Mouse (Mus musculus): ENCODE data around the gene Zfand3. TPM values are rescaled to one million over a fixed set of nuclear protein-coding genes. Genes with fewer than 3 reads are reported as not detected.

The Zfand3 gene
- polyA plus RNA-seq, 1 experiment from 2014 or later, result 49.1 TPM

GRCm38 (mm10) chr17:30241720-30242322, 237.3 kb downstream of the Zfand3 start:
- no peak for ATAC-seq (ENCODE audit: low FRiP score, low TSS enrichment)
- H3K4me1 ChIP-seq (ENCODE audit: control insufficient read depth, insufficient read depth, low read length), result peaks cover 25% of the 10 kb centered on the region; the same call in 1 of the 2 replicates
- H3K9ac ChIP-seq (ENCODE audit: low read depth, low read length), result no peak overlapping the region
- no peaks in the 10 kb centered on the region for H3K27me3 ChIP-seq (ENCODE audit: control insufficient read depth, insufficient read depth, low read length)
- H3K36me3 ChIP-seq (ENCODE audit: control insufficient read depth, insufficient read depth, low read length), result no peaks in the 10 kb centered on the region
- H3K9me3 ChIP-seq (ENCODE audit: control insufficient read depth, low read length), result no peaks in the 10 kb centered on the region
- H3K4me2 ChIP-seq (replicated peaks; ENCODE audit: low read depth, low read length), result no peak overlapping the region
- no peak overlapping the region for H3K4me3 ChIP-seq (ENCODE audit: low read length)
- H3K27ac ChIP-seq (ENCODE audit: low read depth, low read length), result no peak overlapping the region
- WGBS, result 68% methylated on average over 17 of the region's 17 CpGs

- Histone ChIP-seq H3K9me3 (ENCODE audit: control insufficient read depth, low read length) (no peaks in the 10 kb centered on the region), H3K4me2 (replicated peaks; ENCODE audit: low read depth, low read length) (no peak overlapping the region), H3K4me3 (ENCODE audit: low read length) (no peak overlapping the region), H3K4me1 (ENCODE audit: control insufficient read depth, insufficient read depth, low read length) (peaks cover 25% of the 10 kb centered on the region; the same call in 1 of the 2 replicates), H3K9ac (ENCODE audit: low read depth, low read length) (no peak overlapping the region), H3K36me3 (ENCODE audit: control insufficient read depth, insufficient read depth, low read length) (no peaks in the 10 kb centered on the region), H3K27ac (ENCODE audit: low read depth, low read length) (no peak overlapping the region), H3K27me3 (ENCODE audit: control insufficient read depth, insufficient read depth, low read length) (no peaks in the 10 kb centered on the region)
- 84% methylated on average over 4 of the region's 4 CpGs for WGBS
- no peak for ATAC-seq (ENCODE audit: low FRiP score, low TSS enrichment)
Measured at GRCm38 (mm10) chr17:30242647-30243046, 238.1 kb downstream of the Zfand3 start.

DNA sequence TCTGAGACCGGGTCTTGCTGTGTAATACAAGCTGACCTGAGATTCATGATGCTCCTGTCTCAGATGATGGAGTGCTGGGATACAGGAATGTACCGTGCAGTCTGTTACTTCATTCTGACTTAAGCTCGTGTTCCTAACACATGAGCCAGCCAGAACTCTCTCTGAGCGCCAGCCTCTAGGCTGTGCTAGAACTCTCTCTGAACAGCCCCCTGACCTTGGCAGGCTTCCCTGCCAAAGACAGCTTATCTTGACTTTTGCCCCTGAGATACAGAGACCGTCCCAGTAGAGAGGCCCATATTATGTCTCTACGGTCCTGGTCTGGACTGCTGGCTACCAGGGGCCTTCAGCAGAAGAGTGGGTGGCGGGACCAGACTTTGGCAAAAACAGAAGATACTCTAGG, 239.0 kb downstream of the Zfand3 start:
- H3K4me1 ChIP-seq (ENCODE audit: control insufficient read depth, insufficient read depth, low read length), result peaks cover 25% of the 10 kb centered on the region; the same call in 1 of the 2 replicates
- H3K9me3 ChIP-seq (ENCODE audit: control insufficient read depth, low read length), result no peaks in the 10 kb centered on the region
- no peak overlapping the region for H3K4me3 ChIP-seq (ENCODE audit: low read length)
- no peaks in the 10 kb centered on the region for H3K27me3 ChIP-seq (ENCODE audit: control insufficient read depth, insufficient read depth, low read length)
- no peak overlapping the region for H3K9ac ChIP-seq (ENCODE audit: low read depth, low read length)
- ATAC-seq (ENCODE audit: low FRiP score, low TSS enrichment), result no peak
- 55% methylated on average over 7 of the region's 7 CpGs for WGBS
- H3K36me3 ChIP-seq (ENCODE audit: control insufficient read depth, insufficient read depth, low read length), result no peaks in the 10 kb centered on the region
- H3K4me2 ChIP-seq (replicated peaks; ENCODE audit: low read depth, low read length), result no peak overlapping the region
- H3K27ac ChIP-seq (ENCODE audit: low read depth, low read length), result no peak overlapping the region

DNA sequence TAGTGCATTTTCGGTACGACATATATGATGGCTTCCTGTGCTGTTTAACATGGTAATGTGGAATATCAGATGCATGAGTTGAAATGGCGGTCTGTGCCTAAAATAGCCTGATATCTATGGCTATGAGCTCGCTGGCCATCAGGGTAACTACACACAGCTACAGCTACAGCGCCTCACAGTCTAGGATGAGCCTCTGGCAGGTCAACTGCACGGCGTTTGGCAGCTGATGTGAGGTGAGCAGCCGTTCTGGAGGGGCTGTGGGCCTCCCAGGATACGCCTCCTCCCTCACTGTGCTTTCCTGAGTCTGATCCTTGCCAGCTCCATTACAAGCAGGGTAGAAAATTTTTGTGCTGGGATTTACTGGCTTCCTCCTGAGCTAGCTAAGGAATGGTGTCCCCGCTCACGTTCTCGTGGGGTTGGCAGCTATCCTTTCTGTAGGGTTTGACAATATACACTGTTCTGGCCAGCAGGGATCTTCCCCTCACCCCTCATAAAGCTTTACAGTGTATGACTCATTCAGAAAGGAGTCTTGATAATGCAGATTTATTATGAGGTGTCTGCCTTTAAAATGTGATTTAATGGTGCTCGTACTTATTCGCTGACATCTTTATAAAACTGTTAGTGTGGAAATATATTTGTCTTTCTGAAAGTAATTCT, 240.2 kb downstream of the Zfand3 start:
- Histone ChIP-seq H3K36me3 (ENCODE audit: control insufficient read depth, insufficient read depth, low read length) (no peaks in the 10 kb centered on the region), H3K4me1 (ENCODE audit: control insufficient read depth, insufficient read depth, low read length) (peaks cover 25% of the 10 kb centered on the region; the same call in 1 of the 2 replicates), H3K27ac (ENCODE audit: low read depth, low read length) (no peak overlapping the region), H3K4me2 (replicated peaks; ENCODE audit: low read depth, low read length) (no peak overlapping the region), H3K9ac (ENCODE audit: low read depth, low read length) (no peak overlapping the region), H3K4me3 (ENCODE audit: low read length) (no peak overlapping the region), H3K9me3 (ENCODE audit: control insufficient read depth, low read length) (no peaks in the 10 kb centered on the region), H3K27me3 (ENCODE audit: control insufficient read depth, insufficient read depth, low read length) (no peaks in the 10 kb centered on the region)
- no peak for ATAC-seq (ENCODE audit: low FRiP score, low TSS enrichment)
- WGBS, result 47% methylated on average over 14 of the region's 14 CpGs

- Histone ChIP-seq H3K4me1 (ENCODE audit: control insufficient read depth, insufficient read depth, low read length) (peaks cover 27% of the 10 kb centered on the region; the same call in 1 of the 2 replicates), H3K4me2 (replicated peaks; ENCODE audit: low read depth, low read length) (no peak overlapping the region)
Measured at GRCm38 (mm10) chr17:30245308-30245706, 240.8 kb downstream of the Zfand3 start.

DNA sequence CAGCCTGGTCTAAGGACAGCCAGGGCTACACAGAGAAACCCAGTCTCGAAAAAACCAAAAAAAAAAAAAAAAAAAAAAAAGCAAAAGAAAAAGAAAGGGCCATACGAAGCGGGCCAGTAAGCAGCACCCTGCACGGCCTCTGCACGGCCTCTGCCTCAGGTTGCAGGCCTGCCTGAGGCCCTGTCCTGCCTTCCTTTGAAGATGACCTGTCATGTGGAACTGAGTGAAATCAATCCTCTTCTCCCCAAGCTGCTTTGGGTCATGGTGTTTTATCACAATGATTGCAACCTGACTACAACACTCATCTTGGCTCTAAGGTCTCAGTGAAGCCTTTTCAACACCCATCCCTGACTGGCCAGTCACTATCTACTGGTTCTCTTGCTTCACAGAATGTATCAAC, 248.5 kb downstream of the Zfand3 start:
- peak; percentile 88 for ATAC-seq (ENCODE audit: low FRiP score, low TSS enrichment)
- no peaks in the 10 kb centered on the region for H3K27me3 ChIP-seq (ENCODE audit: control insufficient read depth, insufficient read depth, low read length)
- no peaks in the 10 kb centered on the region for H3K9me3 ChIP-seq (ENCODE audit: control insufficient read depth, low read length)
- H3K36me3 ChIP-seq (ENCODE audit: control insufficient read depth, insufficient read depth, low read length), result no peaks in the 10 kb centered on the region
- no peak overlapping the region for H3K4me3 ChIP-seq (ENCODE audit: low read length)
- H3K4me1 ChIP-seq (ENCODE audit: control insufficient read depth, insufficient read depth, low read length), result peaks cover 23% of the 10 kb centered on the region
- no peak overlapping the region for H3K9ac ChIP-seq (ENCODE audit: low read depth, low read length)
- WGBS, result 35% methylated on average over 5 of the region's 5 CpGs
- H3K4me2 ChIP-seq (replicated peaks; ENCODE audit: low read depth, low read length), result no peak overlapping the region
- H3K27ac ChIP-seq (ENCODE audit: low read depth, low read length), result no peak overlapping the region

More at GRCm38 (mm10) chr17:30245308-30245706, 240.8 kb downstream of the Zfand3 start:
- 22% methylated on average over 10 of the region's 10 CpGs for WGBS
- Histone ChIP-seq H3K36me3 (ENCODE audit: control insufficient read depth, insufficient read depth, low read length) (no peaks in the 10 kb centered on the region), H3K27ac (ENCODE audit: low read depth, low read length) (no peak overlapping the region), H3K9me3 (ENCODE audit: control insufficient read depth, low read length) (no peaks in the 10 kb centered on the region), H3K27me3 (ENCODE audit: control insufficient read depth, insufficient read depth, low read length) (no peaks in the 10 kb centered on the region), H3K9ac (ENCODE audit: low read depth, low read length) (no peak overlapping the region), H3K4me3 (ENCODE audit: low read length) (no peak overlapping the region)
- ATAC-seq (ENCODE audit: low FRiP score, low TSS enrichment), result peak; percentile 7; the same call in 1 of the 2 replicates

DNA sequence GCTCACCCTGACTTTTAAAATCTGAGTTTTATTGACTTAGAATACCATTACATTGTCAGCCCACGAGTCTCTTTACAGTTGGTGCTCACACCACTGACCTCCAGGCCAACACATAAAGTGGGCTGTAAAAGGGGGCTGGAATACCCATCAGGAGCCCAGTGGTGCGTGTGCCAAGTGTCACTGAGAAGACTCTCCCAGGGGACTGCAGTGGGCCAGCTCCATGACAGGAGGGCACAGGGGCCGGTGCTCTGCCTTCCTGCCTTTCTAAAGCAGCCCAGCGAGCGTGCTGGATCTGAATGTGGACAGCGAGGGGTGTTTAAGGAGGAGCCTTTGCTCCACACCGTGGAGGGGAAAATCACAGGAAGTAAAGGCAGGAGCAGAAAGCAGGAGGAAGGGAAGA, 249.4 kb downstream of the Zfand3 start:
- ATAC-seq (ENCODE audit: low FRiP score, low TSS enrichment), result peak; percentile 77; the same call in 1 of the 2 replicates
- Histone ChIP-seq H3K9ac (ENCODE audit: low read depth, low read length) (no peak overlapping the region), H3K27ac (ENCODE audit: low read depth, low read length) (peak overlapping the region; percentile 37; the same call in 1 of the 2 replicates), H3K36me3 (ENCODE audit: control insufficient read depth, insufficient read depth, low read length) (no peaks in the 10 kb centered on the region), H3K9me3 (ENCODE audit: control insufficient read depth, low read length) (no peaks in the 10 kb centered on the region), H3K4me2 (replicated peaks; ENCODE audit: low read depth, low read length) (no peak overlapping the region), H3K27me3 (ENCODE audit: control insufficient read depth, insufficient read depth, low read length) (no peaks in the 10 kb centered on the region), H3K4me1 (ENCODE audit: control insufficient read depth, insufficient read depth, low read length) (peaks cover 23% of the 10 kb centered on the region), H3K4me3 (ENCODE audit: low read length) (no peak overlapping the region)
- WGBS, result 19% methylated on average over 7 of the region's 7 CpGs

- Histone ChIP-seq H3K9ac (ENCODE audit: low read depth, low read length) (no peak overlapping the region), H3K4me1 (ENCODE audit: control insufficient read depth, insufficient read depth, low read length) (peaks cover 26% of the 10 kb centered on the region), H3K27me3 (ENCODE audit: control insufficient read depth, insufficient read depth, low read length) (no peaks in the 10 kb centered on the region), H3K9me3 (ENCODE audit: control insufficient read depth, low read length) (no peaks in the 10 kb centered on the region), H3K4me2 (replicated peaks; ENCODE audit: low read depth, low read length) (no peak overlapping the region), H3K27ac (ENCODE audit: low read depth, low read length) (no peak overlapping the region), H3K4me3 (ENCODE audit: low read length) (no peak overlapping the region), H3K36me3 (ENCODE audit: control insufficient read depth, insufficient read depth, low read length) (no peaks in the 10 kb centered on the region)
- no peak for ATAC-seq (ENCODE audit: low FRiP score, low TSS enrichment)
- WGBS, result 72% methylated on average over 8 of the region's 8 CpGs
Measured at GRCm38 (mm10) chr17:30255928-30256560, 251.5 kb downstream of the Zfand3 start.

DNA sequence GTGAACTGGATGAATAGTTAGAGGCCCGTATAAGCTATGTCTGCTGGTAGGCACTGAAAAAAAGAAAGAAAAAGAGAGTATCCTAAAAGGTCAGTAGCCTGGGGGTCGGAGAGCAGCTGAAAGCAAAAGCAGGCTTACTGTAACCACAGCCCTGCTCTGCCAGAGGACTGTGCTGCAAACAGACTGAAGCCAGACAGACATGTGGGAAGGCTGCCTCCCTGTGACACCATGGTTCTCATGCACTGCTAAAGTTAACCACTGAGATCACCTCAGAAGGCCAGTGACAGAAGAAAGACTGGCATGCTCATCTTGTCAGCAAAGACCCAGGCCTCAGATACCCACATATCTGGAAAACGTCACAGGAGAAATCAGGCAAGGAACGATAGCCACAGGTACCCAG, 253.9 kb downstream of the Zfand3 start:
- no peak overlapping the region for H3K27ac ChIP-seq (ENCODE audit: low read depth, low read length)
- H3K4me1 ChIP-seq (ENCODE audit: control insufficient read depth, insufficient read depth, low read length), result peaks cover 40% of the 10 kb centered on the region
- no peak for ATAC-seq (ENCODE audit: low FRiP score, low TSS enrichment)
- H3K9ac ChIP-seq (ENCODE audit: low read depth, low read length), result no peak overlapping the region
- H3K4me3 ChIP-seq (ENCODE audit: low read length), result no peak overlapping the region
- H3K27me3 ChIP-seq (ENCODE audit: control insufficient read depth, insufficient read depth, low read length), result no peaks in the 10 kb centered on the region
- no peaks in the 10 kb centered on the region for H3K9me3 ChIP-seq (ENCODE audit: control insufficient read depth, low read length)
- WGBS, result 73% methylated on average over 4 of the region's 4 CpGs
- no peaks in the 10 kb centered on the region for H3K36me3 ChIP-seq (ENCODE audit: control insufficient read depth, insufficient read depth, low read length)
- H3K4me2 ChIP-seq (replicated peaks; ENCODE audit: low read depth, low read length), result no peak overlapping the region
